Mouse (Mus musculus) layer of hippocampus, adult 11-12 months (tissue): ENCODE measurements around the gene Pdk3.

ENCODE experiments used
- DNase-seq: peaks from one replicate; pipeline ENCODE4 v3.0.0; 2022; ENCODE audit warnings: low spot score

Pdk3 gene

DNA sequence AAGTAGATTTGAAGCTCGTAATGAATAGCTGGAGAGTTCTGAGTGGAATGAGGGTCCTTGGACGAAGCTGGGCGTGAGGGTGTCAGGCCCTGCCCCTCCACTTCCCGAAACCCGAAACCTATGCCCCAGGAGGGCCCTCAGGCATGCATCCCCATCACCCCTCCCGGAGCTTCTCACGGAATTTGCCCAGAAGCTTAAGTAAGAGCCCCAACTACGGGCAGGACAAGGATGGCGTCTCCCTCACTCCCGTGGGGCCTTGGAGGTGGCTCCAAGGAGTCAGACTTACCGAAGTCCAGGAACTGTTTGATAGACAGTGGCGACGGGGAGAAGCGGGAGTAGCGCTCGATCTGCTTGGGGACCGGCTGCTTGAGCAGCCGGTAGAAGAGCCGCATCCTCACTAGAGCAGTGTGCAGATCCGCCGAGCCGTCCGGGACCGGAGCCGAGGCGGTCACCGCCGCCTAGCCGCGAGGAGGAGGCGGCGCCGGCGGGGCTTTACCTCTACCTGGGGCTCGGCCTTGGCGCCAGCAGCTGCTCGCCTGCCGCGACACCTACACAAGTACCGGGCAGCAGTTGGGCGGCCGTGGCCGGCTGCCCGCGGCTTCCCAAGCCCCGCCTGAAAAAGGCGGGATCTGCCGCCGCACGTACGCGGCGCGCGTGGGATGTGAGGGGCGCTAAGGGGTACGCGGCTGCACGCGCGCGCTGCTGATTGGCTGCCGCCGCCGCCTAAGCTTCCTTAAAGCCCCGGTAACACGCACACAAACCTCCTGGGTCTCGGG is at the start of gene Pdk3:
Gene Pdk3 (minus strand): TSS at position 641 of the 776 bp plus-strand sequence.
- peak; percentile 81 for DNase-seq

DNA sequence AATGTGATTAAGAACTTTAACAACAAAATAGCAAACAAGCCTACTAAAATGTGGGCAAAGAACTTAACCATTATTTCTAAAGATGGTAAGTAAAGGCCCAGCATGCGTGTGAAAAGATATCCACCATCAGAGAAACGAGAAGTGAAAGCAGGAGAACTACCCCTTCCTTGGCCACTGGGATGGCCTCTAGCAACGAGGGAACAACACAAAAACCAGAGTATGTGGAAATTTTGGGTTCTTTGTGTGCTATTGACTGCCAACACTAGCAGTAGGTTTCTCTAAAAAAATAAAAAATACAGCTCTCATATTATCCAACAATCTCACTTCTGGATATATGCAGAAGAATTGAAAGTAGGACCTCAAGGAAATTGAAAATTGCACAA is 45.6 kb upstream of the Pdk3 start:
- no peak for DNase-seq

DNA sequence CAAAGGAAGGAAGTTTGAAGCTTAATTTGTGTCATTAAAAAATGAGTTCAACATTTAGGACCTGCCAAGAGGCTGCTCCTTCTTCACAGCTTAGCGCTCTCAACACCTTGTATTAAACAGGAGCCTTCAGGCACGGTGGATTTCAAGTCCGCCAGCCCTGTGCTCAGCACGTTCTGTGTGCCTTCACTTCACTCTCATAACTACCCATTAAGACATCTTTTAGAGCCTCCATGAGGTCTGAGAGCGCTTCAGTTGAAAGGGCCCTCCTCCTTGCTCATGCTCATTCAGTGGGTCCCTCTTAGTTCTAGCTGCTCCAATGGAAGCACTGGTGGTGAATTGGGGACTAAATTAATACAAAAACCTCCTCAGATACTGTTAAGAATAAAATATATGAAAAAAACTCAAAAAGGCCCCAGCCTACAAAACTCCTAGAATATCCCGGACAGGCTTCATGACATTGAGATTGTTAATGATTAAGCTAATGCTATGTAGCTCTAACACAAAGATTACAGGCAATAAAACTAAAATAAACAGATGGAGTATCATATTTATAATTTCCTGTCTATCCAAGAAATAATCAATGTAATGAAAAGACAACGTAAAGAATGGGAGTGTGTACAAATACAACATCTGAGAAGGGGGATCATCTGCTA is 45.1 kb upstream of the Pdk3 start:
- no peak for DNase-seq

DNA sequence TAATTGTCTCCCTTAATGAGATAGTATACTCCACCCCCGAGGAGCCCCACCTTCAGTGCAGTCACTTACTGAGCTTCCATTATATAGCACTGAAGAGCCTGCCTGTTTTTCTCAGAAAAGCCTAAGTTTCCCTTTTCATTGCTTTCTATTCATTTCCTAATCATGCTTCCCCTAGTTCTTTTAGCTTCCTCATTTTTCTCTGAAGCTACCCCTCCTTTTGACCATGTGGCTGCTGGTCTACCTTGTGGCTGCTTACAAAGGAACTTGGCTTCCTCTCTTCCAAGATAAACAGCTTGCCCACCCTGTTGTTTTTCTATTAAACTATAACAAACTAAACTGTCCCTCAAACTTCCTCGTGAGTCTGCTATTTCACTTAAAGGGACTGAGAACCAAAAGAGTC is 31.4 kb upstream of the Pdk3 start:
- DNase-seq: no peak

DNA sequence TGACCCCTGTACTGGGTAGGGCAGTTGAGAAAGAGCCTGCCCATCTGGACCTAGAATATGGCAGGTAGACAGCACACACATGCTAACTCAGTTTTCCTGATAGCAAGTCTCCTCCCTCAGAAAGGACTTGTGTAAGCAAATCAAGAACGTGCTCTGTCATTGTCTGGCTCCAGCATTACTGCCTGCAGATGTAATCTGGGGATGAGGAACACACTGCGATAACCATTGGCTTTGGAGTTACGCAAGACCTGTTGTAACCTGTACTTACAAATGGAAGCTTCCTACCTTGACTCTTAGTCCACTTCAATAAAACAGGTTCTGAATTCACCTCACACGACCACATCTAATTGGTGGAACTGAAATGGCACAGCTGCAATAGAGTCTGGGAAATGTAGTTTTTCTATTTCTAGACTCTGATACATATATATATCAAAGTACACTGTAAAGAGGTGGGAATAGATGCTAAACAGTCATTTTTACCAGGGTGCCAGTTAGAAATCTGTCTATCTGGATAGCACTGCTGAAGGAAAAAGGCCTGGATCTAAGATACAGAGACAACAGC is 30.6 kb upstream of the Pdk3 start:
- no peak for DNase-seq

DNA sequence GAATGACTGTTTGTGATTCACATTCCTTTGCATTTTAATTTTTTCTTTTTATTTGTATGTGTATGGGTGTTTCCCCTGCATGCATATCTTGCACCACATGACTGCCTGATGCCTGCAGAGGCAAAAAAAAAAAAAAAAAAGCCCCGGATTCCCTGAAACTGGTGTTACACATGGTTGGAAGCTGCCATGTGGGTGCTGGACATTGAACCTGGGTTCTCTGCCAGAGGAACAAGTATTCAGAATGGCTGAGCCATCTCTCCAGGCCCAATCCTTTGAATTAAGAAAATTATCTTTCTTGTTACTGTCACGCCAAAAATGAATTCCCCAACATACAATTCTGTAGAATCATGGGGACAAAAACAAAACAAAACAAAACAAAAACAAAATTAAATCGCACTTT is 25.8 kb upstream of the Pdk3 start:
- no peak for DNase-seq

DNA sequence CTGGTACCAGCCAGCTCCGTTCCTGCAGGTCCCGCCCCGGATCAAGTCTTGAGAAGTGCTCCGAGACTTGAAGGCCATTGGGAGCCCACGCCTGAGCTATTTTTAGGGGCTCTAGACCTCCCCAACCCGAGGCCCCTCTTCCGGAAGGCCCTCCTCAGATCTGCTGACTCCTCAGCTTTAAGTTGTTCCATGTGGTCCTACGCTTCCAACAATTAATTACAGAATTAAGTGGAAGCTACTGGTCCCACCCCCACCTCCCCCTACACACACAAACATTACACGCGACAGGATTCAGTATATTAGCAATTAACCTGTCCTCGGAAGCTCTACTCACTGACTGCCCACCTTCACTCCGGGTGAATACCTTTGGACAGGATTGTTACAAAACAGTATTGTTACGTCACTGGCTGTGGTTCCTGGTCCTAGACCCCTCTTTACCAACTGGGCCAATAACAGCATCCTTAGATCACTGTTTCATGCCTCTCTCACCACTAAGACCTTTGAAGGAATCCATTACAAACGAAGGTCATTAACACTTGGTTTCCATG is 410 bp upstream of the Pdk3 start:
- no peak for DNase-seq

DNA sequence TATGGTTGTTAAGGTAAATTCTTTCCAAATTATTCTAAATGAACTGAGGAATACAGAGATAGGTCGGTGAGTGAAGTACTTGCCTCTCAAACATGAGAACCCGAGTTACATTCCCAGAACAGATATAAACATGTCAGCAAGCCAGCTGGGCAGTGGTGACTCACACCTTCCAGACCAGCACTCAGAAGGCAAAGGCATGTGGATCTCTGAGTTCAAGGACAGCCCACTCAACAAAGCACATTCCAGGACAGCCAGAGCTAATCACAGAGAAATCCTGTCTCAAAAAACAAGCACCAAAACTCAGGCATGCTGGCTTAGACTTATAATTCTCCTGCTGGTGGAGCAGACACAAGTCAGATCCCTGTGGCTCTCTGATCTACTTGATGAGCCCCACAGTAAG is 6.2 kb downstream of the Pdk3 start:
- DNase-seq: no peak

DNA sequence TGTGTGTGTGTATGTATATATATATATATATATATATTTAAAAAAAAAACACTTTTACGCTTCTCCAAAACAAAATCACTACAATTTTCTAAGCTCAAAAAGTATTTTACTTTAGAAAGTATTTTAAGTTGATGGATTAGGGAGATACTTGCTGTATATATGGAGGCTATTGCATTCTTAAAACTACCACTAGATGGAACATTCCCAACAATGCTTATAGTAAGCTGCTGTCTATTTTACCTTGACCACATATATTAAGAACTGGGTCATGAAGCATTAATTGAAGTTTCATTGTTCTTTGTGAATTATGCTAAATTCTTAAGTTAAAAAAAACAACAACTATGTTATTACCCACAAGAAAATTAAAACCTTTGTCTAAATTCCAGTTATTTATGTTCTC is 24.0 kb downstream of the Pdk3 start:
- no peak for DNase-seq

DNA sequence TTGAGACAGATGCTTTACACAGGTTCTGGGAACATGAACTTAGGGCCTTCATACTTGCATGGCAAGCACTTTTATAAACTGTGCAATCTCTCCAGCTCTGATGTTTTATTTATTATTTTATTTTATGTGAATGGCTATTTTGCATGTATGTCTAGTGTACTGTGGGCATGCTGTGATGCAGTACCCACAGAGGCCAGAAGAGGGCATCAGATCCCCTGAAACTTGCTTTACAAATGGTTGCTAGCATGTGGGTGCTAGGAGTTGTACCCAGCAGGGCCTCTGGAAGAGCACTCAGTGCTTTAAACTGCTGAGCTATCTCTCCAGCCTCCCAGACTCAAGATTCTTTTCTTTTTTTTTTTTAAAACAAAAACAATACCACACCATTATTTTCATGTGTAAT is 38.8 kb downstream of the Pdk3 start:
- DNase-seq: peak; percentile 9

DNA sequence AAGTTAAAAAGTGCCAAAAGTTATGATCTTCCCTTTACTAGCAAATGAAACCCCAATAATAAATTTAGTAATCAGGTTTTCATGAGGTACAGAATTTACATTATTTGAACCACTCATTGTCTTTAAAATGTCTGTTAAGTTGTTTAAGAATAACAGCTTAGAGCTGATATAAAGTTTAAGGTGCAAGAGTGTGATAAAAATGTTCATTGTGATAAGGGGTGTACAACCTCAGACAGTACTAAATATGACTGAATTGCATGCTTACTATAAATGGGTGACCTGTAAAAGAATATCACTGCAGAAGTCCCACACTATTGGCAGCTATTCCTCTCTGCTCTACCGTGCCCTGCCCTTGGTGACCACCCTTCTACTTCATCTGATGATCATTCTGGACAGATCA is 42.4 kb downstream of the Pdk3 start:
- no peak for DNase-seq

DNA sequence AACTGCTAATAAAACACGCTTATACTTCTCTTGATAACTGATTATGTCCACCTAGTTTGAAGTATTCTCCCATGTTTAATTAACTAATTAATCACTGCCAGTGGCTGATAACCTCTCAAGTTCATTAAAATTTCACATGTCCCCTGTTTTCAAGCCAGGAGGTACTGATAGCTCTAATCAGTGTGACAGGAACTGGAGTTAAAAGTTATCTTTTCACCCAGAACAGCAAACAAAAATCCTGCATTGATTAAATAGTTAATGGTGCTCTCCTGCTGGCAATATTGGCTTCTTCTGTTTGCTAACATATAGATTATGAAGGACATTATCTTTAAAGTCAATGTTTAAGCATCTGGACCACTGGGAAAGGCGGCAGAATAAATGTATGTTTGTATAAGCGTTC is 71.2 kb downstream of the Pdk3 start:
- no peak for DNase-seq

DNA sequence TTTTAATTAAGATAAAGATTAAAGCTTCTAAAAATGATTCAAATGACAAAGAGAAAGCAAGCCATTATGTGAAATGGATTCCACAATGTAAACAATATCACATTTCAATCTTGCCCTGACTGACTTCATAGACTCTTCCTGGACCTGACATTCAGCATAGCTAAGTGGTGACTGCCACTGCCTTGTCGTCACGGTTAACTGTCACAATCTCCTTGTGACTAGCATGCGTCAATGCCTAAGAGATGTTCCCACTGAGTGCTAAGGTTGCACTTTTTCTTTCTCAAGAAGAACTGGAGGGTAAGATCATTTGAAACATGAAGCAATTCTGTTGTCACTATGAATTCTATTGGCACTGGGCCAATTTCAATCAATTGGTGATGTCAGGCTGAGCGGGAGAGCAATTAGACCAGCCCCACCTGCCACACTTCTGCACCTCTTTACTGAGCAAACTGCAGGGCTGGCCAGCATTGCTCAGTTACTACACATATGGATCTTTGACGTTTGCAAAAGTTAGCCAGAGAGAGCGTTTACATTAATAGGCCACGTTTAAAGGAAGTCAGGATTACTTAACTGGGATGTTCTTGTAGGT is 75.0 kb downstream of the Pdk3 start:
- DNase-seq: no peak

DNA sequence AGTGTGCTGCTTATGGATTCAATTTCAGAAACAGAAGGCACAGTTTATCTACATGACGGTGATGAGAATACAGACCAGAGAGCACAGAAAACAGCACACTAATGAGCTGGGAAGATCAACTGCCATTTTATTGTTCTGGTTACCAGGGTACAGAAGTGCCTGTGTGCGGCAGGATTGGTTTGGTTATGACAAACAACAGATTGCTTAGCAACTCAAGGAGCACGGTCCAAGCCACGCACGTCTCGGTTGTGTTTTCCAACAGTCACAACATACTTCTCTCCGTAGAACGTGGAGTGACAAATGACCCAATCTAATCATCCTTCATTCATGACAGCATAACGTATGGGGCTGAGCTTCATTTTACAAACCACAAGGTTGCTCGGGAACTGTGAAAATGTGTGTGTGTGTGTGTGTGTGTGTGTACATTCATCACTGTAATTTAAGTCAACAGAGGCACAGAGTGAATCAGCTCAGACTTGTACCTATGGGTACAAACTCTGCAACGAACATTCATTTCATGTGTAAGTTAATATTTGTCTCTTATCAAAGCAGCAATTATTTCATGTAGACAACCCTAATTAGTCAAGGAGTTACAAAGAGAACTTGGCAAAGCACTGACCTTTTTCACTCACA is 76.7 kb downstream of the Pdk3 start:
- peak; percentile 8 for DNase-seq

DNA sequence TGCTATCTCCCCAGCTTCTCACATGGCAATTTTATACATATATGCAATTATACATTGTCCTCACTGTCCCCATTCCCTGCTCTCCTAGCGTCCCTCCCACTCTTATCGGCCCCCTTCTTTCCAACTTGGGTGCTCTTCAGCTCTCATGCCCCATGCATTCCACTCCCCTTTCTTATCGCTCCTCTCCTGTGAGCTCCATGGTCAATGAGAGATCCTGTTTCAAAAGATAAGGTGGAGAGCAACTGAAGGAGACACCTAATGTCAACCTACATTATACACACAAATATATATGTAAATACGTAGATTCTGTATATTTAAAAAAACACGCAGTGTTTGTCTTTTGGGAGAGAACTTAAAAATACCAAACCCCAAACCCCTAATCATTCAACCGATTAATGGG is 81.4 kb downstream of the Pdk3 start:
- no peak for DNase-seq

DNA sequence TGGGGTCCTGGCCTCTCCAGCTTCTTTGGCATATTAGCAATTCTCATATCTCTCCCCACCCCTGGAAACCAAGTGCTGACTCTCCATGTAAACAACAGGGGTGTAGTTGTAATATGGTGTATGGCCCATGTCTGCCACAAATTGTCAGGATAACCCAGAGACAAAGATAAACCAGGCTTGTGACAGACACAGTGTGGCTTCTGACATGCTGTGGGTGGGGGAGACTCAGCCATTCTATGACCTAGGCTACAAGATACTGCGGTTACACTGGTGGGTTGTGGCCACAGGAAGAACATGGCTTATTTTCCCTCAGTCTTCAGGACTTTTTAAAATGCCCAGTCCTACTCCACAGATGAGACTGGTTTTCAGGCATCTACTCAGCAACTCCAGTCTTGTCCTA is 82.8 kb downstream of the Pdk3 start:
- no peak for DNase-seq

DNA sequence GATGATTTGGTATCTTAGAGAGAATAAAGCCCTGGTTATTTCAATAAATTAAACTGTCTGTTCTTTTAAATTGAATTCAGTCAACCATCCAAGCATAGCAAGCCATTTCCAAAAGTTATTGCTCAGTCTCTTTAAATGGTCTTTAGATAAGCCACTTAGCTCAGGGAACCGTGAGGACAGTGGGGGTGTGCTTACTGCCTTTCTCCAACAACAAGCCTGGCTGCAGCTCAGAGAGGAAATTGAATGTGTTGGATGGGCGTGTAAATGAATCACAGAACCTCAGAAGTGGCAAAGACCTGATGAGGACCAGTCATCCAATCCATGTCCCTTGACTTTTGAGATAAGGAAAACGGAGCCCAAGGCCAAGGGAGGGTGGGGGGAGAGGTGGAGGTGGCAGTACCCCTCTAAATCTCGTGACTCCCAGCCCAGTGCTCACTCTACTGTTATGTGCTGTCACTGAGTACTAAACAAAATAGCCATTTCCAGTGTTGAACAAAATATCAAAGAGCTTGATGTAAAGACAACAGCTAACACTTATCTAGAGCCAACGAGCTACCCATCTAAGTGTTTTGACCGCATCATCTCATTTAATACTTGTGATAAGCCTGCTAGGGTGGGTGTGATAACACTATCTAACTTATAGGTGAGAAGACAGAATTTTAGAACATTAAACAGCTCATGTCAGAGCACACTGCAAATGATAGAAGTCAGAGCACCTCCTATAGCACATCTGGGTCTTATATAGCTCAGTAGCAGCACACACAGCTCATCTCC is 98.8 kb downstream of the Pdk3 start:
- DNase-seq: no peak

DNA sequence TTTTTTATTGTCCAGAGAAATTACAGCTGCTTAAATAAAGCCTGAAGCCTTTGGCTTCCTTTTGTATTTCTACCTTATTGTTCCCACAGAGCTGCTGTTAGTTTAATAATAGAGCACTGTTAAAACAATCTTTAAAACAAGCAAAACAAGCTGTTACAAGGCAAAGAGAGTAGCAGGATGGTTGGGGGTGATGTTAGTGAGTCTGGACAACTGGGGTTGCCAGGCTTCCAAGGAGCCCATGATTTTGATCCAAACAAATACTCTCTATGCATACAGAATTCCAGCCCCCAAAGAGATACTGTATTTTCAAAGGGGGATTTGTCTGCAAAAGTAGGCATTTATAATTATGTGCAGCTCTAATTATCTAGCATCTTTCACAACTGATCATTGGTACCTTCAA is 99.6 kb downstream of the Pdk3 start:
- DNase-seq: no peak

DNA sequence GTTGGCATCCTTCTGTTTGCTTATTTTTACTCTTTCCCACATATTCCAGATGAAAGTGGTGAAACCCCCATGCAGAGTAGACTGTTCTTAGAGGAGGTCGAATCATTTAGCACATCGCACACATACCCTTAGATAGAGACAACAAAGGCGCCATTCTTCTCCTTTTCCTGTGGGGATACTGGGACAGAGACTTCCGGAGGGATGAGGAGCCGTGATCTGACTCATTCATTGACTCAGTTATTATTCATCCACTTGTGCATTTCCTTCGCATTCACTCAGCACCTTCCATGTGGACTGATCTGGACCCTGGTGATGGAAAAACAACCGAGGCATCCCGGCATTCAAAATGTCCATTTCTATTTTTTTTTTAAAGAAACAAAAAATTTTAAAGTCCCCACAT is 101.1 kb downstream of the Pdk3 start:
- DNase-seq: no peak

DNA sequence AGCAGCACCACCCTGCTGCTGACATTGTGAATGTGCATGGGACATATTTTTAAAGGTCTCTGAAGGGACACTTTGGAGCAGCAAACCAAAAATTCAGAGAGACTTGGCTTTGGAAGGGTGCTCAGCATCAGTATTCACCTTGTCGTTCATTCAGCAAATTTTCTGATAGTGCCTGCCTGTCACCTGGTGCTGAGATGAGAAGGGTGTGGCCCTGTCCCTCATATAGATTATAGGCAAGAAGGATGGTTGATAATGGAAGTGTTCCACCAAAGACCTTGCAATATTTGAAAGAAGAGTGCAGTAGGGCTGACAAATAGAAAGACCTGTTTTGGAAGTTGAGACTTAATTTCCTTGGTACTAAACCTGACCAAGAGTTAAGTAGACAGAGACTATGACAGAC is 102.5 kb downstream of the Pdk3 start:
- DNase-seq: no peak
